Mouse (Mus musculus) midbrain, embryonic 10.5 days (tissue): Measurements from ENCODE around the gene Trim44. TPM values are rescaled to one million over a fixed set of nuclear protein-coding genes. Genes with fewer than 3 reads are reported as not detected.
A peak's percentile ranks its signal among the peaks of the same experiment; 100 is the strongest.

ENCODE experiments used
- DNase-seq: peaks from one replicate; pipeline ENCODE4 v3.0.0-alpha.2; 2017; ENCODE audit warnings: low spot score
- H3K27ac ChIP-seq: fragments of 300-500 bp; sonication (generic); replicated peaks from 2 replicates; pipeline ENCODE4 v1.5.1; 2016; ENCODE audit warnings: mild to moderate bottlenecking
- H3K27me3 ChIP-seq: fragments of 300-500 bp; sonication (generic); 2 replicates; pipeline ENCODE4 v1.6.1; 2016; ENCODE audit warnings: low read depth, mild to moderate bottlenecking; ENCODE audit not compliant: poor library complexity, severe bottlenecking
- H3K36me3 ChIP-seq: fragments of 300-500 bp; sonication (generic); 2 replicates; pipeline ENCODE4 v1.6.1; 2016; ENCODE audit warnings: mild to moderate bottlenecking, moderate library complexity
- H3K4me1 ChIP-seq: fragments of 300-500 bp; sonication (generic); 2 replicates; pipeline ENCODE4 v1.6.1; 2016
- H3K4me3 ChIP-seq: fragments of 300-500 bp; sonication (generic); 2 replicates; pipeline ENCODE4 v1.5.1; 2016; ENCODE audit warnings: mild to moderate bottlenecking, moderate library complexity
- H3K9me3 ChIP-seq: fragments of 300-500 bp; sonication (generic); replicated peaks from 2 replicates; pipeline ENCODE4 v1.6.1; 2016; ENCODE audit warnings: mild to moderate bottlenecking
- WGBS: fragments of 180-500 bp; shearing (Covaris S2); methylation state at CpG from one replicate; pipeline ENCODE4 v1.1.7; 2016; 5-methylcytosine and 5-hydroxymethylcytosine counted together
- polyA plus RNA-seq: library from polyadenylated mRNA; unstranded; fragments of >200 nt; fragmentation: Nextera tagmentation; extraction: Ambion mirVana; gene quantifications from 2 replicates; pipeline ENCODE4 v1.2.1, GENCODE M21; 2016

The Trim44 gene
- polyA plus RNA-seq: 22.2 and 26.9 TPM in 2 replicates

- no peak for DNase-seq
- Histone ChIP-seq H3K9me3 (no peaks in the 10 kb centered on the region), H3K4me3 (no peak within 1 kb of the TSS), H3K27me3 (peaks cover 9% of the 10 kb centered on the region; the same call in 1 of the 2 replicates), H3K36me3 (no peaks in the 10 kb centered on the region), H3K4me1 (peaks cover 11% of the 10 kb centered on the region), H3K27ac (no peak within 1 kb of the TSS)
- 40% methylated on average over 14 of the region's 14 CpGs for WGBS
Observed at GRCm38 (mm10) chr2:102407363-102408184, at the start of gene Trim44. Gene Trim44 (minus strand): TSS chr2:102407828.

- Histone ChIP-seq H3K9me3 (no peaks in the 10 kb centered on the region), H3K4me1 (peaks cover 26% of the 10 kb centered on the region), H3K27ac (no peak overlapping the region), H3K36me3 (no peaks in the 10 kb centered on the region), H3K27me3 (peaks cover 35% of the 10 kb centered on the region), H3K4me3 (no peak overlapping the region)
- DNase-seq: no peak
- 82% methylated on average over 1 of the region's 1 CpGs for WGBS
Observed at GRCm38 (mm10) chr2:102455126-102455525, 47.5 kb upstream of the Trim44 start.

GRCm38 (mm10) chr2:102453447-102453846, 45.8 kb upstream of the Trim44 start:
- Histone ChIP-seq H3K4me1 (peaks cover 43% of the 10 kb centered on the region), H3K27me3 (peaks cover 35% of the 10 kb centered on the region), H3K27ac (no peak overlapping the region), H3K4me3 (no peak overlapping the region), H3K36me3 (peaks cover 2% of the 10 kb centered on the region; the same call in 1 of the 2 replicates), H3K9me3 (no peaks in the 10 kb centered on the region)
- 53% methylated on average over 3 of the region's 3 CpGs for WGBS
- no peak for DNase-seq

- H3K4me1 ChIP-seq: peaks cover 48% of the 10 kb centered on the region
- peaks cover 17% of the 10 kb centered on the region for H3K36me3 ChIP-seq
- DNase-seq: peak; percentile 91
- H3K9me3 ChIP-seq: no peaks in the 10 kb centered on the region
- H3K27ac ChIP-seq: peak within 1 kb of the TSS; percentile 98
- peak within 1 kb of the TSS; percentile 88 for H3K4me3 ChIP-seq
- peaks cover 31% of the 10 kb centered on the region for H3K27me3 ChIP-seq
- under 1% methylated on average over 47 of the region's 49 CpGs for WGBS
Observed at GRCm38 (mm10) chr2:102451671-102452549, 44.3 kb upstream of the Trim44 start, which contains the start of gene Fjx1. Gene Fjx1 (minus strand): TSS chr2:102452499.

- DNase-seq: peak; percentile 73
- Histone ChIP-seq H3K9me3 (no peaks in the 10 kb centered on the region), H3K36me3 (peaks cover 19% of the 10 kb centered on the region), H3K4me1 (peaks cover 48% of the 10 kb centered on the region), H3K27me3 (peaks cover 26% of the 10 kb centered on the region), H3K27ac (peak overlapping the region; percentile 98), H3K4me3 (peak overlapping the region; percentile 88)
- WGBS: under 1% methylated on average over 109 of the region's 109 CpGs
Observed at GRCm38 (mm10) chr2:102450761-102451670, 43.4 kb upstream of the Trim44 start.

- no peaks in the 10 kb centered on the region for H3K9me3 ChIP-seq
- H3K4me1 ChIP-seq: peaks cover 48% of the 10 kb centered on the region
- H3K27me3 ChIP-seq: peaks cover 22% of the 10 kb centered on the region
- H3K36me3 ChIP-seq: peaks cover 20% of the 10 kb centered on the region
- peak overlapping the region; percentile 98 for H3K27ac ChIP-seq
- DNase-seq: peak; percentile 75
- WGBS: under 1% methylated on average over 43 of the region's 43 CpGs
- H3K4me3 ChIP-seq: peak overlapping the region; percentile 88
Observed at GRCm38 (mm10) chr2:102450248-102450760, 42.7 kb upstream of the Trim44 start.

GRCm38 (mm10) chr2:102449630-102450247, 42.1 kb upstream of the Trim44 start:
- peak; percentile 86 for DNase-seq
- Histone ChIP-seq H3K4me1 (peaks cover 48% of the 10 kb centered on the region), H3K9me3 (no peaks in the 10 kb centered on the region), H3K36me3 (peaks cover 20% of the 10 kb centered on the region), H3K4me3 (peak overlapping the region; percentile 88), H3K27ac (peak overlapping the region; percentile 98), H3K27me3 (peaks cover 16% of the 10 kb centered on the region)
- under 1% methylated on average over 17 of the region's 17 CpGs for WGBS

GRCm38 (mm10) chr2:102449056-102449455, 41.4 kb upstream of the Trim44 start:
- H3K27ac ChIP-seq: peak overlapping the region; percentile 98
- H3K4me3 ChIP-seq: peak overlapping the region; percentile 88
- 15% methylated on average over 1 of the region's 1 CpGs for WGBS
- H3K9me3 ChIP-seq: no peaks in the 10 kb centered on the region
- H3K4me1 ChIP-seq: peaks cover 48% of the 10 kb centered on the region
- peaks cover 9% of the 10 kb centered on the region for H3K27me3 ChIP-seq
- DNase-seq: no peak
- H3K36me3 ChIP-seq: peaks cover 20% of the 10 kb centered on the region

GRCm38 (mm10) chr2:102447831-102448230, 40.2 kb upstream of the Trim44 start:
- no peak for DNase-seq
- Histone ChIP-seq H3K36me3 (peaks cover 20% of the 10 kb centered on the region), H3K4me1 (peaks cover 46% of the 10 kb centered on the region), H3K27ac (no peak overlapping the region), H3K4me3 (no peak overlapping the region), H3K9me3 (no peaks in the 10 kb centered on the region), H3K27me3 (peaks cover 4% of the 10 kb centered on the region; the same call in 1 of the 2 replicates)
- WGBS: 91% methylated on average over 7 of the region's 7 CpGs

- WGBS: 88% methylated on average over 4 of the region's 4 CpGs
- Histone ChIP-seq H3K4me1 (peaks cover 36% of the 10 kb centered on the region), H3K36me3 (peaks cover 20% of the 10 kb centered on the region), H3K4me3 (no peak overlapping the region), H3K27ac (no peak overlapping the region), H3K9me3 (no peaks in the 10 kb centered on the region), H3K27me3 (peaks cover 4% of the 10 kb centered on the region; the same call in 1 of the 2 replicates)
- DNase-seq: no peak
Observed at GRCm38 (mm10) chr2:102446851-102447250, 39.2 kb upstream of the Trim44 start.

GRCm38 (mm10) chr2:102437357-102438030, 29.9 kb upstream of the Trim44 start:
- 21% methylated on average over 8 of the region's 8 CpGs for WGBS
- peak; percentile 35 for DNase-seq

More at GRCm38 (mm10) chr2:102437357-102438030, 29.9 kb upstream of the Trim44 start:
- no peaks in the 10 kb centered on the region for H3K9me3 ChIP-seq
- H3K27me3 ChIP-seq: peaks cover 20% of the 10 kb centered on the region
- H3K36me3 ChIP-seq: no peaks in the 10 kb centered on the region
- peaks cover 23% of the 10 kb centered on the region for H3K4me1 ChIP-seq
- H3K4me3 ChIP-seq: no peak overlapping the region
- no peak overlapping the region for H3K27ac ChIP-seq
